Mouse (Mus musculus) brain, embryonic 14.5 days (tissue): Measurements from ENCODE around the gene Fbxl16.

Experiments used
- CTCF ChIP-seq: fragments of 200-500 bp; IDR thresholded peaks from 2 replicates; pipeline ENCODE4 v1.5.1; 2012; ENCODE audit warnings: inconsistent platforms, mild to moderate bottlenecking, moderate library complexity, borderline replicate concordance; ENCODE audit not compliant: insufficient read depth, insufficient read length; ENCODE audit errors: extremely low read depth
- POLR2A ChIP-seq: fragments of 200-500 bp; IDR thresholded peaks from 2 replicates; pipeline ENCODE4 v1.6.1; 2012; ENCODE audit warnings: mild to moderate bottlenecking, inconsistent platforms, borderline replicate concordance; ENCODE audit not compliant: poor library complexity, insufficient read depth, insufficient read length, severe bottlenecking; ENCODE audit errors: extremely low read depth

DNA sequence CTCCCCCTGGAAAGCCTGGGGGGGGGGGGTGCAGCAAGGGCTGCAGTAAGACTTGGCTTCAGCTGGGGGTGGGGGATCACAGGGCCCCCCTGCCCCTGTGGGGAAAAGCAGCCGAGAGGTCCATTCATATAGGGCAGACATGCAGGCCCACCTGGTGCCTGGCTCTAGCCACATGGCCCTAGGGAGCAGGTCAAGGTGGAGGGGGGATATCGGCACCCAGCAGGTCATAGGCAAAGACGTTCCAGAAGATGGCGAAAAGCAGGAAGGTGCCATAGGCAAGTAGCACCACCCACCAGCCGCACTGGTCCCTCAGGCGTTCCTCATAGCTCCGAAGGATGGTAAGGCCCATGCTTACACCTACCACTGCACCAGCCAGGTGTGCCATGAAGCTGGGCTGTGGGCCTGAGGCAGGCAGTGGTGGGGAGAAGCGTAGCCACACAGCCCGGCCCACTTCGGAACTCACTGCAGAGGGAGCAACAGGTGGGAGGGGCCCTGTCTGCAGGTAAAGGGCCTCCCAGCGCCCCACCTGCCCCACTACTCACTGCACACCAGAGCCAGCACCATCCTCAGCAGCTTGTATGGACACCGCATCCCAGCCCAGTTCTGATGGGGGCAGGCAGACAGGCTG lies 25.8 kb downstream of the Fbxl16 start:
- no peak for TF ChIP-seq CTCF
- no peak for TF ChIP-seq POLR2A
